Mouse (Mus musculus): Measurements from ENCODE around the gene Trmt2b. TPM values are rescaled to one million over a fixed set of nuclear protein-coding genes. Genes with fewer than 3 reads are reported as not detected.
"Not testable (repeated sequence)": the region's sequence is repeated elsewhere in the genome, so short reads cannot be mapped to it uniquely, and the experiment has no call there.

The Trmt2b gene
- 9.2 and 9.6 TPM in 2 replicates for polyA plus RNA-seq (2016; fragmentation: Nextera tagmentation; extraction: Ambion mirVana)

DNA sequence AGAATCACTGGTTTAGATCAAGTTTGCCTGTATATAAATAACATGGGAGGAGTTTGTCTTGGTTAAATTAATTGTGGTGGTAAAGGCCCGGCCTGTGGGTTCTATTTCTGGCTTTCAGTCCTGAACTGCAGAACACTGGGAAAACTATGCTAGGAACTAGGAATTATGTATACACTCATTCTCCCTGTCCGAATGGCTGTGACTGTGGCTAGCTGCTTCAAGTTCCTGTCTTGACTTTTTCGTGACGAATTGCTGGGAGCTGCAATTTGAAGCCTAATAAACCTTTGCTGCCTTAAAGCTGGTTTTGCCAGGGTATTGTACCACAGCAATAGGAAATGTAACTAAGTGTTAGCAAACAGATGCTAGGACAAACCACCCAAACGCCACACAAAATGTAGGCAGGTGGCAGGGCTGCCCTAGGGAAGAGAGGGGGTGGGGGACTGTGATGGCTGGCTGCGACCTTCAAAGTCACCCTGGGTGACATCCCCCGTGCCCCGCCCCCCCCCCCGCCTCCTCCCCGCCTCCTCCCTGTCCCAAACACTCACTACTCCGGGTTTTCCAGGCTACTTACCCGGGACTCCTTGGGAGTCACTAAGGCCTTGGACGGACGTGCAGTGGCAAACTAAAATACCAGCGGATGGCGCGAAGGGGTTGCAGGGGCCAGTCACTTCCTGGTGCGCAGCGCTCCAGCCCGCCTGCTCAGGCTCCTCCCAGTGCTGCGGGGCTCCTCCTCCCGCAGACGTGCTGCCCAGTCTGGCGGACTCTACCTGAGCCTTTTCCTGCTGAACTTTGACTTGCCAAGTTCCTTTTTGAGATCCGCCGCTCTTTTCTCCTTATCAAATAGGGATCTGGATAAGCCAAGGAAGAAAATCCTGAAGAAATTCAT lies at the start of gene Trmt2b:
Gene Trmt2b, minus strand, starts transcription at position 710 of the 886 bp plus-strand sequence.
- H3K27me3 ChIP-seq (ENCODE audit: poor library complexity, severe bottlenecking), result peaks cover 43% of the 10 kb centered on the region
- peaks cover 13% of the 10 kb centered on the region for H3K4me1 ChIP-seq
- WGBS, result 21% methylated on average over 23 of the region's 26 CpGs
- H3K9me3 ChIP-seq, result no peaks in the 10 kb centered on the region
- peak; percentile 51 for DNase-seq (ENCODE audit: extremely low spot score, low spot score)
- peak within 1 kb of the TSS; percentile 50 for H3K4me3 ChIP-seq
- H3K36me3 ChIP-seq (replicated peaks), result no peaks in the 10 kb centered on the region
- peak within 1 kb of the TSS; percentile 78 for H3K27ac ChIP-seq

DNA sequence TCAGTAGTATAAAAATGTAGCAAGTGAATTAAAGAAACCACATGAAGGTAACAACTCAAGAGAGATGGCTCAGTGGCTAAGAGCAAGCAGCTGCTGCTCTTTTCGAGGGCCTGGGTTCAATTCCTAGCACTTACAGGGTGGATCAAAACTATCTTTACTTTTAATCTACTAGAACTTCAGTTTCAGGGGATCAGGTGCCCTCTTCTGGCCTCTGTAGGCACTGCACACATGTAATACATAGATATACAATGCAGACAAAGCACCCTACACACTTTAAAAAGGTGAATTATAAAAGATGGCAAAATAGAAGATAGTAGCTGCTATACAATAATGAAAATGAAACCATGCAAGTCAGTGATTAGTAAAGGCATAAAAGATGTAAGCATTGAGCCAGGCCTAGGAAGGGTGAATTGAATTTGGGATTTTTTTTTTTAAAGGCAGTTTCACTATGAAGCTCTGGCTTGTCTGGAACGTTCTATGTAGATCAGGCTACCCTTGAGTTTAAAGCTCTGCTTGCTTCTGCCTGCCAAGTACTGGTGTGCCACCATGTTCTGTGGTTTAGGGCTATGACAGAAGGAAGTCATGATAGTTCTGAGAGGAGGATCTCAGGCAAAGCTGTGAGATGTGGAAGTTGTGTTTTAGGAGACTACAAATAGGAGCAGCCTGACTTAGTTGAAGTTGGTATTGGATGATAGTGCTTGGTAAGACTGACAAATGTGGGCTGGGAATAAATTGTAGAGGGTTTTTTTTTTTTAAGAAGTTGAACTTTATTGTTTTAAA lies 42.6 kb upstream of the Trmt2b start:
- peak; percentile 19 for DNase-seq (ENCODE audit: extremely low spot score, low spot score)
- 88% methylated on average over 2 of the region's 2 CpGs for WGBS
- H3K4me1 ChIP-seq, result no peaks in the 10 kb centered on the region

DNA sequence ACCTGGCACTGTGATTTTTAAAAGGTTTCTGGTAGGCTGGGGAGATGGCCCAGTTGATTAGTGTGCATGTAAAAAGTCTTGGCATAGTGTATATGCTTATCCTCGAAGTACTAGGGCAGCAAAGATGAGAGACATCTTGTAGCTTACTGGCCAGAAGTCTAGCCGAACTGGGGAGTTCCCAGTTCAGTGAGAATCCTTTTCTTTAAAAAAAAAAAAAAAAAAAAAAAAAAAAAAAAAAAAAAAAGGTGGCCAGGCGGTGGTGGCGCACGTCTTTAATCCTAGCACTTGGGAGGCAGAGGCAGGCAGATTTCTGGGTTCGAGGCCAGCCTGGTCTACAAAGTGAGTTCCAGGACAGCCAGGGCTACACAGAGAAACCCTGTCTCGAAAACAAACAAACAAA lies 34.4 kb upstream of the Trmt2b start:
- H3K4me3 ChIP-seq, result not testable (repeated sequence)

More for the DNA sequence above, 42.6 kb upstream of the Trmt2b start:
- H3K36me3 ChIP-seq (replicated peaks), result peaks cover 71% of the 10 kb centered on the region
- H3K27me3 ChIP-seq (ENCODE audit: poor library complexity, severe bottlenecking), result no peaks in the 10 kb centered on the region
- H3K4me3 ChIP-seq, result no peak overlapping the region
- no peaks in the 10 kb centered on the region for H3K9me3 ChIP-seq
- H3K27ac ChIP-seq, result no peak overlapping the region

DNA sequence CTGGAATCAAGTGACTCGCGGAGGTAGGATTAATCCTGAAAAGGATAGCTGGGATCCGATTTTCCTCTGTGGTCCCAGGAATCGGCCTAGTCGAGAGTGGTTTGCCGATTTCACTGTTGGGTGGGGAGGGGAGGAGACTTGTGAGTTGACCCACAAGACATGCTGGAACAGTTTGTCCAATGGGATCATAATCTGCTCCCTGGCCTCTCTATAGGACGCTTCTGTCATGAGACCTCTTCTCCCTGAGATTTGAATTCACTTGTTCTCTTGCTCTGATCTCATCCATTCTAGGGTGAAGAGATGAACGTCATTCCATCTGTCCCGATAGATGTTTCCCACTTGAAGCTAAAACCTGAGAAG lies 31.5 kb upstream of the Trmt2b start:
- Histone ChIP-seq H3K36me3 (replicated peaks) (peaks cover 34% of the 10 kb centered on the region), H3K4me3 (peak overlapping the region; percentile 55), H3K27ac (peak overlapping the region; percentile 87), H3K4me1 (no peaks in the 10 kb centered on the region), H3K27me3 (ENCODE audit: poor library complexity, severe bottlenecking) (peaks cover 27% of the 10 kb centered on the region), H3K9me3 (no peaks in the 10 kb centered on the region)
- no peak for DNase-seq (ENCODE audit: extremely low spot score, low spot score)
- WGBS, result 27% methylated on average over 9 of the region's 9 CpGs

More for the DNA sequence above, 34.4 kb upstream of the Trmt2b start:
- not testable (repeated sequence) for H3K4me1 ChIP-seq; H3K9me3 ChIP-seq; DNase-seq (ENCODE audit: extremely low spot score, low spot score); H3K27me3 ChIP-seq (ENCODE audit: poor library complexity, severe bottlenecking); H3K27ac ChIP-seq
- H3K36me3 ChIP-seq (replicated peaks), result peaks cover 52% of the 10 kb centered on the region
- 88% methylated on average over 7 of the region's 7 CpGs for WGBS

DNA sequence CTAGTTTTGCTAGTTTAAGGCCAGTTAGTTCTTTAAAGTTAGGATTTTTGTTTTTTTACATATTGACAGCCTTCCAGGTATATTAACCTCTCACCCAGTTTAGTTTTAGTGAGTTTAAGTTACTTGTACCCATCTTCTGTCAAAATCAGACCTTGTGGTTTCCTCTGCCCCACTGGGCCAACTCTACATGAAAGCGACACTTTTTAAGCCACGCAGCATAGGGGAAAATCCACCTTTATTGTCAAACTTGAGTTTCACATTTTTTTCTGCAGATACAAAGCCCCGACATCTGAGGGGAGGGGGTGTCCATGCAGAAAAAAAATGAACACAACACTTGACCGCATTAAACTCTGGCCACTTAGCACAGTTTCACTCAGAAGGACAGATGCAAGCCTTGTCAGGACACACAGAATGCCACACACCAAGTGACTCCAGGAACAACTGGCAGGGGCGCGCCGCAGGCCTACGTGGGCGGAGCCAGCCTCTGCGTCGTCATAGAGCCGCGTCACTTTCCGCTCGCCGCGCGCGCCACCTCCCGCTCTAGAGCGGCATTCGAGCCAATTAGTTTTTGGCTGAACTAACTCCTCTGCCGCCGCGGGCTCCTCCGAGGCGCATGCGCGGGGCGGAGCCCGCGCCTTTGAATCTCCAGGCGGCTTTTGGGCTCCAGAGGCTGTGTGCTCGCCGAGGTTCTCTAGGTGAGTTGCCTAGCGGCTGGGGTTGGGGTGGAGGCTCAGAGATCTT lies 30.9 kb upstream of the Trmt2b start, which contains the start of gene Cenpi:
Gene Cenpi, plus strand, starts transcription at position 551 of the 741 bp plus-strand sequence.
- Histone ChIP-seq H3K4me3 (peak within 1 kb of the TSS; percentile 55), H3K27ac (peak within 1 kb of the TSS; percentile 87), H3K9me3 (no peaks in the 10 kb centered on the region), H3K36me3 (replicated peaks) (peaks cover 30% of the 10 kb centered on the region), H3K27me3 (ENCODE audit: poor library complexity, severe bottlenecking) (peaks cover 32% of the 10 kb centered on the region), H3K4me1 (no peaks in the 10 kb centered on the region)
- 25% methylated on average over 36 of the region's 36 CpGs for WGBS
- peak; percentile 79 for DNase-seq (ENCODE audit: extremely low spot score, low spot score)

DNA sequence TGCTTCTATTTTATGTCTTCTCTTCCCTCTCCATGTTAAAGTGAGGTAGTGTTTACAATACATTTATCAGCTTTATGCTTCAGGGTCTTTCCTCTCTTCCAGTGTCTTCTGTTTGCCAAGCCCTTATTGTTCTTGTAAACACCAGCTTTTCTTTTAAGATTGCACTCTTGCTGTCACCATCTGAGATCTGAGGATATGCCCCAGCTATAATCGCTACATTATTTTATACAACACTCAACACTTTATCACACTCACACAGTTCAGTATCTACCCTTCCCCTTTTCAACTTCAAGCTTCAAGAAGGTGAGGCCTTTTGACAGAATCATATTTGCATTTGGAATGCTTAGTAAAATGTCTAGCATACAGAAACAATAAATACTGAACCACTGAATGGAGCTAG lies 26.5 kb upstream of the Trmt2b start:
- Histone ChIP-seq H3K36me3 (replicated peaks) (no peaks in the 10 kb centered on the region), H3K4me1 (no peaks in the 10 kb centered on the region), H3K4me3 (no peak overlapping the region), H3K27ac (no peak overlapping the region), H3K27me3 (ENCODE audit: poor library complexity, severe bottlenecking) (peaks cover 70% of the 10 kb centered on the region), H3K9me3 (no peaks in the 10 kb centered on the region)
- DNase-seq (ENCODE audit: extremely low spot score, low spot score), result no peak
- 95% methylated on average over 1 of the region's 1 CpGs for WGBS

DNA sequence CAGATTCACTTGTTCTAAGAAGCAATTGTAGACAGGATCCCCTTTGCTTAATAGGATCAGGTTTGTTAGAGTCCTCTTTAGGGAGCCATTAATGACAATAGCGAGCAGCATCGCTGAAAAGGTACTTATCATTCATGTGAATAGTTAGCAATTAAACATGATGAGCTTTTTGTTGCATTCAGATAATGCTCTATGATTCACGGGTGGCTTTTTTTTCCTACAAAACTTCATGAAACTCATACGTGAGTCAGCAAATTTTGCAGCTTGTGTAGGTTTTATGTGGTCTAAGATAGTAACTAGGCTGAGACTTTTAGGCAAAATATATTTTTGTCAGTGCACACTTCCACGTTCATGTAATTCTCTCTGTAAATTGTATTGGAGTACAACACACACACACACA lies 23.4 kb upstream of the Trmt2b start:
- no peaks in the 10 kb centered on the region for H3K36me3 ChIP-seq (replicated peaks)
- DNase-seq (ENCODE audit: extremely low spot score, low spot score), result no peak
- peaks cover 93% of the 10 kb centered on the region for H3K27me3 ChIP-seq (ENCODE audit: poor library complexity, severe bottlenecking)
- peaks cover 11% of the 10 kb centered on the region for H3K4me1 ChIP-seq
- WGBS, result 46% methylated on average over 5 of the region's 5 CpGs
- no peak overlapping the region for H3K27ac ChIP-seq
- no peak overlapping the region for H3K4me3 ChIP-seq
- no peaks in the 10 kb centered on the region for H3K9me3 ChIP-seq

DNA sequence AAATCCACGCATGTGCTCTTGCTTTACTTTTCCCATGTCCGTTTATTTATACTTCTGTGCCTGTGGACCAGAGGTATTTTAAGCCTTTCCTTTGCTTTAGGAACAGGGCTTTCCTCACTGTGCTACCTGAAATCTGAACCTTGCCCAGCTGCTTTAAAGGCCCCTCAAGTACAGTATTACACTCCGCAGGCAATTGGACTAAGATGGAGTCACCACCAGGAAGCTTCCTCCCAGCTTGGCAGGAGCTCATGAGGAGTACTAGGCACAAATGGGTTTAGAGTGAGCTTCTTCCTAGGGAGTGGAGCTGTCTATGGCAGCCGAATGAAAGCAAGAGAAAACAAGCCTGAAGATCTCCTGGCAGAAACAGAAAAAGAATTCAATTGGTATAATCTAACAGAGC lies 20.4 kb upstream of the Trmt2b start:
- peak overlapping the region; percentile 54; the same call in 1 of the 2 replicates for H3K4me3 ChIP-seq
- H3K36me3 ChIP-seq (replicated peaks), result no peaks in the 10 kb centered on the region
- no peak overlapping the region for H3K27ac ChIP-seq
- peaks cover 11% of the 10 kb centered on the region for H3K4me1 ChIP-seq
- DNase-seq (ENCODE audit: extremely low spot score, low spot score), result no peak
- H3K27me3 ChIP-seq (ENCODE audit: poor library complexity, severe bottlenecking), result peaks cover 97% of the 10 kb centered on the region
- WGBS, result 35% methylated on average over 4 of the region's 4 CpGs
- no peaks in the 10 kb centered on the region for H3K9me3 ChIP-seq

DNA sequence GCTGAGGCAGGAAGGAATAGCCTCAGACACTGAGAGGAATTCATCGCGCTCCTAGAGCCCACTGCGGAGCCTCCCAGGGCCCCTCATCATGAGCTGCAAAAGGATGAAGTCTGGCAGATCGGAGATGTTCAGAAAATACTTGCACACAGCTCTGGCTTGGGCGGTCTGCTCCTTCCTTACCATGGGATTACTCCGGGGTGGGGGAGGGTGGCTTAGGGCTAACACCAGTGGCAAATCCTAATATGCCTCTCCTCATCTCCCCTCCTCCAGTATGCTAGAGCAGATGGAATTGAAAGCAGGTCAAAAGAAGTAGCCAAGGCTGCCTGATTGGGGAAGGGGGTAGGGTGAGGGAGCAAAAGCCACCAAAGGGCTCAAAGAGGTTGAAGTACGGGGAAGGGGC lies 20.0 kb upstream of the Trmt2b start:
- 34% methylated on average over 7 of the region's 7 CpGs for WGBS
- peaks cover 98% of the 10 kb centered on the region for H3K27me3 ChIP-seq (ENCODE audit: poor library complexity, severe bottlenecking)
- DNase-seq (ENCODE audit: extremely low spot score, low spot score), result peak; percentile 20

DNA sequence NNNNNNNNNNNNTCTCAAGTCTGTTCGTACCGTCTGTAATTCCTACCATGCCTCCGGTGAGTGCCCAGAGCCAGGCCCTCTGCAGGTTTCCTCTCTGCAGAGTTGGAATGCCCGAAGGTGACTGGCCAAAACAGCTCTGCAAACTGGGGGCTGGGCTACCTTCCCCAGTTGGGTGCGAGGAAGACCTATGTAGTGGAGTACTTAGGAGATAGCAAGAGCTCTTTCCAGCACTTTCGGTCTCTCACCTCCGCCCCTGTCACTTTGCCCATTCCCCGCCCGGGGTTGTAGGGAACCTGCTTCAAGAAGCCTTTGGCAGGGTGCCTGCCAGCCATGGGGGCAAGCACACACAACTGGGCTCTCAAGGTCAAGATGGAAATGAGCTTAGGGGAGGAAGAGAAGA lies 19.5 kb upstream of the Trmt2b start:
- H3K27ac ChIP-seq, result peak overlapping the region; percentile 78; the same call in 1 of the 2 replicates
- peaks cover 98% of the 10 kb centered on the region for H3K27me3 ChIP-seq (ENCODE audit: poor library complexity, severe bottlenecking)
- H3K4me3 ChIP-seq, result peak overlapping the region; percentile 54
- H3K9me3 ChIP-seq, result no peaks in the 10 kb centered on the region
- DNase-seq (ENCODE audit: extremely low spot score, low spot score), result no peak
- peaks cover 11% of the 10 kb centered on the region for H3K4me1 ChIP-seq
- H3K36me3 ChIP-seq (replicated peaks), result no peaks in the 10 kb centered on the region
- whole genome bisulfite sequencing, result 22% methylated on average over 9 of the region's 9 CpGs

More for the DNA sequence above, 20.0 kb upstream of the Trmt2b start:
- peak overlapping the region; percentile 54 for H3K4me3 ChIP-seq
- H3K4me1 ChIP-seq, result peaks cover 11% of the 10 kb centered on the region
- no peaks in the 10 kb centered on the region for H3K36me3 ChIP-seq (replicated peaks)
- peak overlapping the region; percentile 78; the same call in 1 of the 2 replicates for H3K27ac ChIP-seq
- H3K9me3 ChIP-seq, result no peaks in the 10 kb centered on the region

DNA sequence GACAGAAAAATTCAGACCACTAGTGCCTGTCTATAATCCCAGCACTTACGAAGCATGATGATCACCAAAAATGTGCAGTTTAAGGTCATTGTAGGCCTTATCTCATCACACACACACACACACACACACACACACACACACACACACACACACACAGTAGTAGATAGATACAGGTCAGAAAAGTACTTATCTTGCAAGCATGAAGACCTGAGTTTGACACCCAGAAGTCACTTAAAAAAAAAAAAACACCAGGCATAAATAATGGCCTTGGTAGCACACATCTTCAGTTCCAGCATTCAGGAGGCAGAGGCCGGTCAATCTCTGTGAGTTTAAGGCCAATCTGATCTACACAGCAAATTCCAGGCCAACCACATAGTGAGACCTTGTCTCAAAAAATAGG lies 10.5 kb upstream of the Trmt2b start:
- H3K36me3 ChIP-seq (replicated peaks), result no peaks in the 10 kb centered on the region
- no peak overlapping the region for H3K4me3 ChIP-seq
- peaks cover 44% of the 10 kb centered on the region for H3K27me3 ChIP-seq (ENCODE audit: poor library complexity, severe bottlenecking)
- DNase-seq (ENCODE audit: extremely low spot score, low spot score), result no peak
- no peaks in the 10 kb centered on the region for H3K4me1 ChIP-seq
- 93% methylated on average over 2 of the region's 2 CpGs for WGBS
- H3K9me3 ChIP-seq, result no peaks in the 10 kb centered on the region
- no peak overlapping the region for H3K27ac ChIP-seq

DNA sequence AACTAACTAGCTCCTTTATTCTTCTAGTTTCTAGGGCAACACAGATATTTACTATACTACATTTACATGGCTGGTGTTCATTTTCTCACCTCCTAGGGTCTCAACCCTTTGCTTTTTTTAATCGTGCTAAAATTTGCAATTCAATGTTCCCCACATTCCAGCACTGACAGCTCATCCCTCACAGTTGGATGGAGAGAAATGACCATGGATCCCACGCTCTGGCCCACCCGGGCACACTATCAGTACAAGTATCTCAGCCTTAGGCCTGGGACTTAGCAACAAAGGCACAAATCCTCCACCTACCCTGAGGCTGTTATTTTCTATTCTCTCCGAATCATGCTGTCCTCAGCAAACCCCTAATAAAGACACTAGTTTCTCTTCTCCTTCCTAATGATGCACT lies 9.0 kb upstream of the Trmt2b start:
- Histone ChIP-seq H3K27me3 (ENCODE audit: poor library complexity, severe bottlenecking) (peaks cover 34% of the 10 kb centered on the region), H3K4me3 (no peak overlapping the region), H3K9me3 (no peaks in the 10 kb centered on the region), H3K4me1 (no peaks in the 10 kb centered on the region), H3K27ac (no peak overlapping the region), H3K36me3 (replicated peaks) (no peaks in the 10 kb centered on the region)
- WGBS, result 68% methylated on average over 4 of the region's 4 CpGs
- DNase-seq (ENCODE audit: extremely low spot score, low spot score), result no peak
